Mouse (Mus musculus) C3H10T1/2 (cell line): ENCODE data around the gene Park7. TPM values are rescaled to one million over a fixed set of nuclear protein-coding genes. Genes with fewer than 3 reads are reported as not detected.

Experiments used
- polyA plus RNA-seq, 2 experiments: library from polyadenylated mRNA; unstranded; fragments of >200 nt; fragmentation: generic; extraction: Trizol; gene quantifications; one replicate each; pipeline ENCODE4 v1.2.1; 2012; ENCODE audit warnings: missing spikeins in 2 of 2

Park7 gene
- 100 to 1,000 TPM; 313 to 395 TPM for polyA plus RNA-seq

DNA sequence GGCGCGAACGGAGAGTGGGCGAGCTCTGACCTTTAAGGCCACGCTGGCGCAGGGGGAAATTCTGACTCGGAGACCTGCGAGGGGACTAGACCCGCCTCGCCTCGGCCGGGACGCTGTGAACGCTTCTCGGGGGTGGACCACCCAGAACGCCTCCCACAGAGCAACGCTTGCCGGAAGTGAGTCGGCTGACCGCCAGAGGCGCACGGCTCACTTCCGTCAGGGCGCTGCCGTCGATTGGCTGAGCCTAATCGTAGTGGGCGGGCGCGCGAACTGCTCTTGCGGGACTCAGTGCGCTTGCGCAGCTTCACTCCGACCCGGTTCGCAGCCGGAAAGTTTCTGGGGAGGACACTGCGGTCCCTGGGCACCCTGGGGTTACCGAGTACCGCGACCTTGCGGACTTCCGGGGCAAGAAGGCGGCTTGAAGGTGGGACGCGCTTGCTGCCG, at the start of gene Park7, which contains the start of gene Tnfrsf9:
TSS of gene Park7 (minus strand) at position 148 of the 444 bp plus-strand sequence.
TSS of gene Tnfrsf9 (plus strand) at position 273 of the 444 bp plus-strand sequence.

DNA sequence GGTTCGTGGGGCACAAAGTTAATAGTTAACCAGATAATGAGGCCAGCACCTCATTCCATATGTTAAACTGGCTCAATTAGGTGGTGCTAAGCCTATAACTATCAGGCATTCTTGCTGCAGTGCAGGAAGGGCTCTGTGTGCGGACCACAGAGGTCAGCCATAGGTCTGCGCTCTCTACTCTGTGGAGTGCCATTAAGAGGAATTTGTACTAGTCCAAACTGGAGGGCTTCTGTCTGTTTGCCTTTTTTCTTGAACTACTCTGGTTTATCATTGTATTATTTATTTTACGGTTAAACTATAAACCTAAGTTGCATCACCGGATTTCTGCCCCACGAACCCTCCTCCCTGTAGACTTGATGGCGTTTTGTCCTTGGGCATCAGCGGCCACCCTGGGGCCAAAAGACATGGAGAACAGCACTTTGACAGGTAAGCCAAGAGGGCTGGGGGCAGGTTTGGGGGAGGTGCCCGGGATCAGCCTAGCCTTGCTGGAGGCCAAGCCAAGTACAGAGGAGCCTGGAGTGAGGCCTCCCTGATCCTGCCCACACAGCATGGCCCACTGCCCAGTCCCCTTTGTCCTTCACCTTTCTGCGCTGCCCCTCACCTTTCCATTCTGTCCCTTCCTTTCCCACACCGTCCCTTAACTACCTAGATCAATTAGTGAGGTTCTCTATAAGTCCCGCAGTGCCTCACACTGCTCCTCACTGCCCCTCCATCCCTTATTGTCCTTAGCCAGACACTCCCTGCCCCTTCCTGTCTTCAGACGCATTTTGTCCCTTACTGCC, 60.4 kb downstream of the Park7 start, which contains the start of gene Errfi1:
TSS of gene Errfi1 (plus strand) at position 240 of the 782 bp plus-strand sequence.

Other genes with a start within 250 kb of the Park7 start
- gene Errfi1, start 60.5 kb downstream of the Park7 start, polyA plus RNA-seq, result 10 to 100 TPM in 1 of 2 experiments, 1 to 10 TPM in 1; 5.1 to 15.9 TPM
- gene Tnfrsf9, start 125 bp upstream of the Park7 start, polyA plus RNA-seq, result under 1 TPM; 0.63 to 0.71 TPM
- not detected for gene Uts2, start 82.7 kb upstream of the Park7 start, polyA plus RNA-seq
- 1 to 10 TPM in 1 of 2 experiments, under 1 TPM in 1; 0.33 to 8.8 TPM for gene Per3, start 130.2 kb upstream of the Park7 start, polyA plus RNA-seq
- gene Vamp3, start 143.5 kb upstream of the Park7 start, polyA plus RNA-seq, result 10 to 100 TPM; 11.4 to 51.8 TPM
- gene Gm13090, start 175.1 kb upstream of the Park7 start, polyA plus RNA-seq, result not detected